Mouse (Mus musculus): ENCODE results near the gene Vcpkmt.
A peak's percentile ranks its signal among the peaks of the same experiment; 100 is the strongest.

Gene Vcpkmt

GRCm38 (mm10) chr12:69538362-69538950 lies 44.4 kb downstream of the Vcpkmt start:
- DNase-seq (ENCODE audit: low spot score), result no peak

- DNase-seq (ENCODE audit: low spot score), result no peak
Measured at GRCm38 (mm10) chr12:69537675-69538361, 45.0 kb downstream of the Vcpkmt start.

GRCm38 (mm10) chr12:69537243-69537674 lies 45.6 kb downstream of the Vcpkmt start:
- DNase-seq (ENCODE audit: low spot score), result peak; percentile 29

- no peak for DNase-seq (ENCODE audit: low spot score)
Measured at GRCm38 (mm10) chr12:69536616-69537242, 46.1 kb downstream of the Vcpkmt start.

GRCm38 (mm10) chr12:69533237-69533636 lies 49.6 kb downstream of the Vcpkmt start:
- no peak for DNase-seq (ENCODE audit: low spot score)

- no peak for DNase-seq (ENCODE audit: low spot score)
Measured at GRCm38 (mm10) chr12:69532530-69532929, 50.3 kb downstream of the Vcpkmt start.

GRCm38 (mm10) chr12:69532091-69532490 lies 50.7 kb downstream of the Vcpkmt start:
- DNase-seq (ENCODE audit: low spot score), result no peak

GRCm38 (mm10) chr12:69529694-69530403 lies 53.0 kb downstream of the Vcpkmt start:
- DNase-seq (ENCODE audit: low spot score), result no peak

GRCm38 (mm10) chr12:69528275-69529032 lies 54.4 kb downstream of the Vcpkmt start:
- DNase-seq (ENCODE audit: low spot score), result no peak
